Mouse (Mus musculus): ENCODE measurements around the gene Ccdc97. TPM values are rescaled to one million over a fixed set of nuclear protein-coding genes. Genes with fewer than 3 reads are reported as not detected.

Ccdc97 gene
- polyA plus RNA-seq, 2 experiments = 11.3 to 17.1 TPM

GRCm38 (mm10) chr7:25671686-25672085 lies 47.2 kb downstream of the Ccdc97 start:
- no peak for TF ChIP-seq EP300 (IDR thresholded peaks at IDR 0.05; ENCODE audit: low read depth)
- TF ChIP-seq CTCF (IDR thresholded peaks at IDR 0.05; ENCODE audit: low read depth) = no peak
- no peak overlapping the region for H3K4me2 ChIP-seq (ENCODE audit: low read depth)
- H3K4me3 ChIP-seq (ENCODE audit: insufficient read depth in 1 of 2, low read depth in 2 of 2, low read length in 2 of 2) = no peak overlapping the region
- H3K27ac ChIP-seq = no peak overlapping the region
- H3K9ac ChIP-seq (replicated peaks) = no peak overlapping the region
- no peak for ATAC-seq (ENCODE audit: insufficient read depth)
- peaks cover 21% of the 10 kb centered on the region for H3K27me3 ChIP-seq (ENCODE audit: control insufficient read depth, insufficient read depth, low read length)
- no peak for DNase-seq (ENCODE audit: low read depth in 3 of 3, low spot score in 3 of 3)
- no peaks in the 10 kb centered on the region for H3K9me3 ChIP-seq (ENCODE audit: control insufficient read depth, low read length)
- WGBS (ENCODE audit: insufficient replicate concordance) = 47% methylated on average over 2 of the region's 2 CpGs
- no peaks in the 10 kb centered on the region for H3K36me3 ChIP-seq (replicated peaks; ENCODE audit: control insufficient read depth, insufficient read depth, low read depth)
- H3K4me1 ChIP-seq (replicated peaks; ENCODE audit: control insufficient read depth in 2 of 2, insufficient read depth in 2 of 2, low read length in 1 of 2) = no peaks in the 10 kb centered on the region

GRCm38 (mm10) chr7:25670096-25670495 lies 48.8 kb downstream of the Ccdc97 start:
- Histone ChIP-seq H3K4me1 (replicated peaks; ENCODE audit: control insufficient read depth in 2 of 2, insufficient read depth in 2 of 2, low read length in 1 of 2) (no peaks in the 10 kb centered on the region), H3K9me3 (ENCODE audit: control insufficient read depth, low read length) (no peaks in the 10 kb centered on the region), H3K4me3 (ENCODE audit: insufficient read depth in 1 of 2, low read depth in 2 of 2, low read length in 2 of 2) (no peak overlapping the region), H3K27ac (no peak overlapping the region), H3K27me3 (ENCODE audit: control insufficient read depth, insufficient read depth, low read length) (peaks cover 16% of the 10 kb centered on the region), H3K9ac (replicated peaks) (no peak overlapping the region), H3K36me3 (replicated peaks; ENCODE audit: control insufficient read depth, insufficient read depth, low read depth) (peaks cover under 1% of the 10 kb centered on the region), H3K4me2 (ENCODE audit: low read depth) (no peak overlapping the region)
- DNase-seq (ENCODE audit: low read depth in 3 of 3, low spot score in 3 of 3) (no peak), ATAC-seq (ENCODE audit: insufficient read depth) (no peak)
- 75% methylated on average over 4 of the region's 4 CpGs for WGBS (ENCODE audit: insufficient replicate concordance)
- no peak for TF ChIP-seq EP300 (IDR thresholded peaks at IDR 0.05; ENCODE audit: low read depth)
- no peak for TF ChIP-seq CTCF (IDR thresholded peaks at IDR 0.05; ENCODE audit: low read depth)

GRCm38 (mm10) chr7:25669631-25670030 lies 49.3 kb downstream of the Ccdc97 start:
- WGBS (ENCODE audit: insufficient replicate concordance) = 90% methylated on average over 9 of the region's 9 CpGs
- TF ChIP-seq CTCF (IDR thresholded peaks at IDR 0.05; ENCODE audit: low read depth) (no peak), EP300 (IDR thresholded peaks at IDR 0.05; ENCODE audit: low read depth) (no peak)
- ATAC-seq (ENCODE audit: insufficient read depth) = no peak

GRCm38 (mm10) chr7:25669158-25669557 lies 49.7 kb downstream of the Ccdc97 start:
- Histone ChIP-seq H3K27ac (no peak overlapping the region), H3K9ac (replicated peaks) (no peak overlapping the region), H3K4me1 (replicated peaks; ENCODE audit: control insufficient read depth in 2 of 2, insufficient read depth in 2 of 2, low read length in 1 of 2) (no peaks in the 10 kb centered on the region), H3K4me2 (ENCODE audit: low read depth) (no peak overlapping the region), H3K9me3 (ENCODE audit: control insufficient read depth, low read length) (no peaks in the 10 kb centered on the region), H3K4me3 (ENCODE audit: insufficient read depth in 1 of 2, low read depth in 2 of 2, low read length in 2 of 2) (no peak overlapping the region), H3K27me3 (ENCODE audit: control insufficient read depth, insufficient read depth, low read length) (peaks cover 6% of the 10 kb centered on the region), H3K36me3 (replicated peaks; ENCODE audit: control insufficient read depth, insufficient read depth, low read depth) (peaks cover 6% of the 10 kb centered on the region)
- WGBS (ENCODE audit: insufficient replicate concordance) = 64% methylated on average over 10 of the region's 10 CpGs
- DNase-seq (ENCODE audit: low read depth in 3 of 3, low spot score in 3 of 3) (no peak), ATAC-seq (ENCODE audit: insufficient read depth) (no peak)
- TF ChIP-seq EP300 (IDR thresholded peaks at IDR 0.05; ENCODE audit: low read depth) = no peak
- no peak for TF ChIP-seq CTCF (IDR thresholded peaks at IDR 0.05; ENCODE audit: low read depth)

More at GRCm38 (mm10) chr7:25669631-25670030, 49.3 kb downstream of the Ccdc97 start:
- Histone ChIP-seq H3K9ac (replicated peaks) (no peak overlapping the region), H3K4me2 (ENCODE audit: low read depth) (no peak overlapping the region), H3K4me1 (replicated peaks; ENCODE audit: control insufficient read depth in 2 of 2, insufficient read depth in 2 of 2, low read length in 1 of 2) (no peaks in the 10 kb centered on the region), H3K9me3 (ENCODE audit: control insufficient read depth, low read length) (no peaks in the 10 kb centered on the region), H3K4me3 (ENCODE audit: insufficient read depth in 1 of 2, low read depth in 2 of 2, low read length in 2 of 2) (no peak overlapping the region), H3K27me3 (ENCODE audit: control insufficient read depth, insufficient read depth, low read length) (peaks cover 11% of the 10 kb centered on the region), H3K36me3 (replicated peaks; ENCODE audit: control insufficient read depth, insufficient read depth, low read depth) (peaks cover 4% of the 10 kb centered on the region), H3K27ac (no peak overlapping the region)
- no peak for DNase-seq (ENCODE audit: low read depth in 3 of 3, low spot score in 3 of 3)

GRCm38 (mm10) chr7:25666381-25666780 lies 52.5 kb downstream of the Ccdc97 start:
- 88% methylated on average over 8 of the region's 8 CpGs for WGBS (ENCODE audit: insufficient replicate concordance)
- H3K36me3 ChIP-seq (replicated peaks; ENCODE audit: control insufficient read depth, insufficient read depth, low read depth) = peaks cover 6% of the 10 kb centered on the region

More at GRCm38 (mm10) chr7:25666381-25666780, 52.5 kb downstream of the Ccdc97 start:
- ATAC-seq (ENCODE audit: insufficient read depth) (no peak), DNase-seq (ENCODE audit: low read depth in 3 of 3, low spot score in 3 of 3) (no peak)
- Histone ChIP-seq H3K27ac (no peak overlapping the region), H3K4me2 (ENCODE audit: low read depth) (no peak overlapping the region), H3K27me3 (ENCODE audit: control insufficient read depth, insufficient read depth, low read length) (no peaks in the 10 kb centered on the region), H3K4me1 (replicated peaks; ENCODE audit: control insufficient read depth in 2 of 2, insufficient read depth in 2 of 2, low read length in 1 of 2) (no peaks in the 10 kb centered on the region), H3K9ac (replicated peaks) (no peak overlapping the region), H3K9me3 (ENCODE audit: control insufficient read depth, low read length) (no peaks in the 10 kb centered on the region), H3K4me3 (ENCODE audit: insufficient read depth in 1 of 2, low read depth in 2 of 2, low read length in 2 of 2) (no peak overlapping the region)
- TF ChIP-seq EP300 (IDR thresholded peaks at IDR 0.05; ENCODE audit: low read depth) (no peak), CTCF (IDR thresholded peaks at IDR 0.05; ENCODE audit: low read depth) (no peak)

Other genes with a start within 250 kb of the Ccdc97 start
- gene Ceacam1, start 241.5 kb downstream of the Ccdc97 start, polyA plus RNA-seq (2012; rRNA removed) = 2.8 and 3.0 TPM in 2 replicates
- 3.8 and 4.3 TPM in 2 replicates for gene Ceacam1, start 241.5 kb downstream of the Ccdc97 start, polyA plus RNA-seq (2014; fragmentation: Nextera tagmentation; extraction: Ambion mirVana)
- 0.02 and 0.03 TPM in 2 replicates for gene Ceacam2, start 179.2 kb downstream of the Ccdc97 start, polyA plus RNA-seq (2012; rRNA removed)
- gene Ceacam2, start 179.2 kb downstream of the Ccdc97 start, polyA plus RNA-seq (2014; fragmentation: Nextera tagmentation; extraction: Ambion mirVana) = 0.15 TPM in 1 of 2 replicates, not detected in the other
- gene Erich4, start 103.2 kb downstream of the Ccdc97 start, polyA plus RNA-seq (2012; rRNA removed) = 0.40 and 0.52 TPM in 2 replicates
- gene Erich4, start 103.2 kb downstream of the Ccdc97 start, polyA plus RNA-seq (2014; fragmentation: Nextera tagmentation; extraction: Ambion mirVana) = 0.47 and 0.51 TPM in 2 replicates
- 8.1 and 9.6 TPM in 2 replicates for gene Dmac2, start 99.7 kb downstream of the Ccdc97 start, polyA plus RNA-seq (2012; rRNA removed)
- 6.9 and 7.4 TPM in 2 replicates for gene Dmac2, start 99.7 kb downstream of the Ccdc97 start, polyA plus RNA-seq (2014; fragmentation: Nextera tagmentation; extraction: Ambion mirVana)
- gene B3gnt8, start 92.4 kb downstream of the Ccdc97 start, polyA plus RNA-seq (2012; rRNA removed) = 1.6 TPM in 2 replicates
- 0.72 and 0.81 TPM in 2 replicates for gene B3gnt8, start 92.4 kb downstream of the Ccdc97 start, polyA plus RNA-seq (2014; fragmentation: Nextera tagmentation; extraction: Ambion mirVana)
- gene Bckdha, start 60.1 kb downstream of the Ccdc97 start, polyA plus RNA-seq (2012; rRNA removed) = 20.1 and 22.0 TPM in 2 replicates
- 17.3 and 21.0 TPM in 2 replicates for gene Bckdha, start 60.1 kb downstream of the Ccdc97 start, polyA plus RNA-seq (2014; fragmentation: Nextera tagmentation; extraction: Ambion mirVana)
- 33.7 and 35.2 TPM in 2 replicates for gene Exosc5, start 59.9 kb downstream of the Ccdc97 start, polyA plus RNA-seq (2012; rRNA removed)
- gene Exosc5, start 59.9 kb downstream of the Ccdc97 start, polyA plus RNA-seq (2014; fragmentation: Nextera tagmentation; extraction: Ambion mirVana) = 48.1 and 51.6 TPM in 2 replicates
- 0.22 and 0.32 TPM in 2 replicates for gene Tmem91, start 43.9 kb downstream of the Ccdc97 start, polyA plus RNA-seq (2012; rRNA removed)
- gene Tmem91, start 43.9 kb downstream of the Ccdc97 start, polyA plus RNA-seq (2014; fragmentation: Nextera tagmentation; extraction: Ambion mirVana) = 0.39 and 0.51 TPM in 2 replicates
- 21.9 and 28.2 TPM in 2 replicates for gene B9d2, start 38.3 kb downstream of the Ccdc97 start, polyA plus RNA-seq (2012; rRNA removed)
- gene B9d2, start 38.3 kb downstream of the Ccdc97 start, polyA plus RNA-seq (2014; fragmentation: Nextera tagmentation; extraction: Ambion mirVana) = 18.8 and 20.4 TPM in 2 replicates
- 16.6 and 18.5 TPM in 2 replicates for gene Tgfb1, start 32.1 kb downstream of the Ccdc97 start, polyA plus RNA-seq (2012; rRNA removed)
- gene Tgfb1, start 32.1 kb downstream of the Ccdc97 start, polyA plus RNA-seq (2014; fragmentation: Nextera tagmentation; extraction: Ambion mirVana) = 3.9 and 4.3 TPM in 2 replicates
- 22.8 and 26.5 TPM in 2 replicates for gene Hnrnpul1, start 35.7 kb upstream of the Ccdc97 start, polyA plus RNA-seq (2012; rRNA removed)
- gene Hnrnpul1, start 35.7 kb upstream of the Ccdc97 start, polyA plus RNA-seq (2014; fragmentation: Nextera tagmentation; extraction: Ambion mirVana) = 36.5 and 39.1 TPM in 2 replicates
- 5.3 and 5.8 TPM in 2 replicates for gene Axl, start 69.6 kb upstream of the Ccdc97 start, polyA plus RNA-seq (2012; rRNA removed)
- 11.8 and 12.7 TPM in 2 replicates for gene Axl, start 69.6 kb upstream of the Ccdc97 start, polyA plus RNA-seq (2014; fragmentation: Nextera tagmentation; extraction: Ambion mirVana)
- 0.22 and 0.49 TPM in 2 replicates for gene Cyp2s1, start 97.8 kb upstream of the Ccdc97 start, polyA plus RNA-seq (2012; rRNA removed)
- gene Cyp2s1, start 97.8 kb upstream of the Ccdc97 start, polyA plus RNA-seq (2014; fragmentation: Nextera tagmentation; extraction: Ambion mirVana) = 0.25 and 0.52 TPM in 2 replicates
- 0.05 and 0.07 TPM in 2 replicates for gene Cyp2b10, start 178.5 kb upstream of the Ccdc97 start, polyA plus RNA-seq (2012; rRNA removed)
- 0.10 TPM in 1 of 2 replicates, not detected in the other for gene Cyp2b10, start 178.5 kb upstream of the Ccdc97 start, polyA plus RNA-seq (2014; fragmentation: Nextera tagmentation; extraction: Ambion mirVana)

Data from liver, embryonic 14.5 days (tissue).